Mouse (Mus musculus) CD4-positive, CD25-positive, alpha-beta regulatory T cell, adult 9 weeks (primary cell): ENCODE data around the gene Slc24a3. TPM values are rescaled to one million over a fixed set of nuclear protein-coding genes. Genes with fewer than 3 reads are reported as not detected.

Experiments used
- polyA plus RNA-seq: library from polyadenylated mRNA; unstranded; fragments of 100-300 nt; shearing (Covaris generic); gene quantifications from one replicate; pipeline ENCODE4 v1.2.1, GENCODE M21; 2017

The Slc24a3 gene
- polyA plus RNA-seq = 0.56 TPM

DNA sequence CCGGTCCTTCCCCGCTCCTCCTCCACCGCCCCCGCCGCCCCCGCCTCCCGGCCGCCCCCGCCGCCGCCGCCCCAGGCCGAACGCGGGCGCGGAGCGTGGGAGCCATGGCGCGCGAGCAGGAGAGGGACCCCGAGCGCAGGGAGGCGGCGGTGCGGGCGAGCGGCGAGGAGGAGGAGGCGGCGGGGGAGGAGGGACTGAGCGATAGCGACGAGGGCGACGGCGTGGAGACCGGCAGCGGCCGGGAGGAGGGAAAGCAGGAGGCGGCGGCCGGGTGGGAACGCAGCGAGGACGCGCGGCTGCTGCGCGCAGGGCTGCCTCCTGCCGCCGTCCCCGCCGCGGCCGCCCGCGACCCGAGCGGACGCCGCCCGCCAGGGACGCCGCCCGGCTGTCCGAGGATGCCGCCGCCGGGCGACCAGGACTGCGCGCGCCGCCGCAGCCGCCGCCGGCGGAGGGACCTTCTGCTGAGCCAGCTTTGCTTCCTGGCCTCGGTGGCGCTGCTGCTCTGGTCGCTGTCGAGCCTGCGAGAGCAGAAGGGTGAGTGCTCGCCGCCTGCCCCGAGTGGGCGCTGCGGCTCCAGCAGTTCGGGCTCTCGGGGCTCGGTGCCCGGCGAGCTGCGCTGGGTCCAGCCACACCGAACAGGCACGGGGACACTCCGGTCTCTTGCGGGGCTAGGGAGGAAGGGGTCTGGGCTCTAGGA lies at the start of gene Slc24a3:
Slc24a3 (plus strand) TSS at position 91 of the 697 bp plus-strand sequence.

DNA sequence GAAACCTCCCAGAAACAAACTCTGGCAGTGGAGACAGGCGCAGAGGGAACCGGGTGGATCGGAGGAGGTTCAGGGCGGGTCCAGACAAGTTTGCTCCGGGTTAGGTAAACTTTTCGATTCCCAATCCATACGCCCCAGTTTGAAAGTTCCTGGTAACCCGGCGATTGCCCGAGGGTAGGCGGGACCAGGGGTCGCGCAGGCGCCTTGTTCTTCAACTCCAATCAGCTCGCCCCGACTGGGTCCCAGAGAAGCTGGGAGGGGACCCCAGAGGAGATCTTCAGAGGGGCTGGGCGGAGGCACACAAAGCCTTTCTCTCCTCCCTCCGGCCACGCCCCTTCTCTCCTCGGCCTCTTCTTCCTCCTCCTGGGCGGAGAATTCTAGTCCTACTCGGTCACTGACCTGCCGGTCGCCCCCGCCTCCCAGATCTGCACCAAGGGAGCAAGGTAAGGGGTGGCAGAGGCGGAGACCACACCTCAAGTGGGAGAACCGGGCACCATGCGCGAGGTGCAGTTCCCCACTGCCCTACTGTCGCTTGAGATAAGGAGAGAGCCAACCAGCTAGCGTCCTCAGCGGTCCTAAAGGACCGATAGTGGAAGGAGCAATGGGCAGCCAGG lies 507.7 kb downstream of the Slc24a3 start, which contains the start of gene Rin2:
Rin2 (plus strand) TSS at position 74 of the 614 bp plus-strand sequence.

